ENCODE assay signal across 9 mouse cellular contexts in the genomic region with DNA sequence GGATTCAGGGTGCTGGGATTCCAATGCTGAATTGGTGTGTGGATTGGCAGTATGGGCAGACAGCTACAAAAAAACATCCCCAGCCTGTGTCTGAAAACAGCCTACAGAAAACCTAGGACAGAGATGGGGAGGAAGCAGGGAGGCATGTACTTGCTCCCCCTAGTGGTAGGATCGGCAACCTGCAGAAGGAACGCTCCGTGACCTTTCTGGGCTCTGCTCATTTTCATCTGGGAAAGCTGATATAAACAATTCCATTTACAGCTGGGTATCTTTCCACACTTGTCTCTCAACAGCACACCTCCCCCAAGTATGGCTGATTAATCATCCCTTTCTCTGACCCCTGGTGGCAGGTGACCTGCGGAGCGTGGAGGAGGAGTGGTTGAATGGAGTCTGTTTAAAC. TPM values are rescaled to one million over a fixed set of nuclear protein-coding genes. Genes with fewer than 3 reads are reported as not detected.
DNase-seq lines count a peak whose midpoint lies in the region; ATAC-seq and TF ChIP-seq lines count a peak whose summit lies in the region.
"Had no signal": no experiment of that assay in that cellular context is flagged by ENCODE, and none has a peak within 500 bp of the region (broad histone marks: within the 10 kb centered on the region; RNA-seq: fewer than 3 reads in every experiment).

No protein-coding gene starts in this region.

- H3K4me2 ChIP-seq in limb, embryonic 14.5 days (replicated peaks; ENCODE audit: low read depth, low read length, severe bottlenecking), result no peak overlapping the region
- H3K4me2 ChIP-seq: embryonic facial prominence, embryonic 15.5 days had no signal

- peak; percentile 84 for ATAC-seq in granulocyte monocyte progenitor cell, adult 5-6 weeks (replicated peaks; ENCODE audit: poor library complexity, severe bottlenecking)
- ATAC-seq in limb, embryonic 14.5 days (ENCODE audit: low FRiP score, low read depth), result peak; percentile 66

- TF ChIP-seq CTCF in olfactory bulb, adult 2 months (IDR thresholded peaks at IDR 0.05; ENCODE audit: insufficient read depth, low read depth, low read length), result peak; percentile 70

- no peak overlapping the region for H3K9ac ChIP-seq in limb, embryonic 14.5 days (ENCODE audit: low read depth, low read length, severe bottlenecking)
- H3K9ac ChIP-seq: embryonic facial prominence, embryonic 15.5 days had no signal

- 11% methylated on average over 5 of the region's 5 CpGs for whole genome bisulfite sequencing in limb, embryonic 14.5 days
- WGBS in olfactory bulb, adult 2 months, result 15% methylated on average over 5 of the region's 5 CpGs

- no peak overlapping the region for H3K27ac ChIP-seq in limb, embryonic 14.5 days (replicated peaks; ENCODE audit: low read depth, low read length)
- no peak overlapping the region for H3K27ac ChIP-seq in olfactory bulb, adult 2 months (ENCODE audit: insufficient read depth, low read depth, low read length)
- H3K27ac ChIP-seq: embryonic facial prominence, embryonic 15.5 days had no signal

- no peaks in the 10 kb centered on the region for H3K9me3 ChIP-seq in limb, embryonic 14.5 days (ENCODE audit: control insufficient read depth, low read length)
- H3K9me3 ChIP-seq: embryonic facial prominence, embryonic 15.5 days had no signal

- DNase-seq in 3T3-L1 (ENCODE audit: low read depth, low spot score), result peak; percentile 87
- peak; percentile 72 for DNase-seq in R1 (ENCODE audit: low read depth, low spot score)
- DNase-seq in cerebellum, postnatal 14 days, result peak; percentile 77 to 78
- peak; percentile 89 for DNase-seq in kidney, adult 9 months
- peak; percentile 80 for DNase-seq in limb, embryonic 14.5 days (ENCODE audit: low spot score)
- peak; percentile 82 for DNase-seq in testis, postnatal 10 days (ENCODE audit: low spot score)

- H3K36me3 ChIP-seq in limb, embryonic 14.5 days (ENCODE audit: control insufficient read depth, insufficient read depth, low read length), result no peaks in the 10 kb centered on the region
- H3K36me3 ChIP-seq: embryonic facial prominence, embryonic 15.5 days had no signal

- no peak overlapping the region for H3K4me3 ChIP-seq in limb, embryonic 14.5 days (replicated peaks; ENCODE audit: low read length)
- H3K4me3 ChIP-seq in olfactory bulb, adult 2 months (ENCODE audit: insufficient read depth, low read depth, low read length), result no peak overlapping the region
- H3K4me3 ChIP-seq: embryonic facial prominence, embryonic 15.5 days had no signal

- H3K27me3 ChIP-seq in limb, embryonic 14.5 days (ENCODE audit: control insufficient read depth, insufficient read depth, low read length), result no peaks in the 10 kb centered on the region
- H3K27me3 ChIP-seq: embryonic facial prominence, embryonic 15.5 days had no signal

- no peak for TF ChIP-seq POLR2A in limb, embryonic 14.5 days (IDR thresholded peaks at IDR 0.05; ENCODE audit: borderline replicate concordance, extremely low read depth, insufficient read depth, insufficient read length)
- TF ChIP-seq POLR2A in olfactory bulb, adult 2 months (IDR thresholded peaks at IDR 0.05; ENCODE audit: insufficient read depth, low read depth, low read length), result no peak

- no peaks in the 10 kb centered on the region for H3K4me1 ChIP-seq in limb, embryonic 14.5 days (ENCODE audit: control insufficient read depth, insufficient read depth, low read length)
- no peaks in the 10 kb centered on the region for H3K4me1 ChIP-seq in olfactory bulb, adult 2 months (ENCODE audit: control insufficient read depth, insufficient read depth, low read length)
- H3K4me1 ChIP-seq: embryonic facial prominence, embryonic 15.5 days had no signal

RNA-seq across cellular contexts. Expression of gene Irgm2, which starts 26.2 kb away (rescaled TPM):
- 5.2 and 5.4 TPM in 2 replicates for total RNA-seq in granulocyte monocyte progenitor cell, adult 5-6 weeks (2014; fragmentation: Nextera tagmentation)
- 4.2 and 6.3 TPM in 2 replicates for total RNA-seq in granulocyte monocyte progenitor cell, adult 5-6 weeks (2017)
- 2.2 and 2.3 TPM in 2 replicates for polyA plus RNA-seq in limb, embryonic 14.5 days (2012; rRNA removed)
- 2.3 and 2.9 TPM in 2 replicates for polyA plus RNA-seq in limb, embryonic 14.5 days (2014; fragmentation: Nextera tagmentation; extraction: Ambion mirVana)
- polyA plus RNA-seq in olfactory bulb, adult 2 months (2012; ENCODE audit: insufficient read depth, insufficient read length, low replicate concordance, missing spikeins), result not detected in 2 replicates

RNA-seq across cellular contexts. Expression of gene Igtp, which starts 26.3 kb away (rescaled TPM):
- total RNA-seq in granulocyte monocyte progenitor cell, adult 5-6 weeks (2014; fragmentation: Nextera tagmentation), result 8.5 and 9.6 TPM in 2 replicates
- total RNA-seq in granulocyte monocyte progenitor cell, adult 5-6 weeks (2017), result 8.7 and 11.8 TPM in 2 replicates
- polyA plus RNA-seq in limb, embryonic 14.5 days (2012; rRNA removed), result 3.6 and 4.1 TPM in 2 replicates
- polyA plus RNA-seq in limb, embryonic 14.5 days (2014; fragmentation: Nextera tagmentation; extraction: Ambion mirVana), result 5.1 and 5.2 TPM in 2 replicates
- not detected in 2 replicates for polyA plus RNA-seq in olfactory bulb, adult 2 months (2012; ENCODE audit: insufficient read depth, insufficient read length, low replicate concordance, missing spikeins)

RNA-seq across cellular contexts. Expression of gene 4930438A08Rik, which starts 48.9 kb away (rescaled TPM):
- total RNA-seq in granulocyte monocyte progenitor cell, adult 5-6 weeks (2014; fragmentation: Nextera tagmentation), result 2.2 TPM in 1 of 2 replicates, not detected in the other
- 2.8 and 4.7 TPM in 2 replicates for total RNA-seq in granulocyte monocyte progenitor cell, adult 5-6 weeks (2017)
- 0.06 and 0.09 TPM in 2 replicates for polyA plus RNA-seq in limb, embryonic 14.5 days (2012; rRNA removed)
- 0.47 TPM in 1 of 2 replicates, not detected in the other for polyA plus RNA-seq in limb, embryonic 14.5 days (2014; fragmentation: Nextera tagmentation; extraction: Ambion mirVana)
- polyA plus RNA-seq in olfactory bulb, adult 2 months (2012; ENCODE audit: insufficient read depth, insufficient read length, low replicate concordance, missing spikeins), result not detected in 2 replicates

RNA-seq across cellular contexts. Expression of gene Mrpl22, which starts 54.2 kb away (rescaled TPM):
- total RNA-seq in granulocyte monocyte progenitor cell, adult 5-6 weeks (2014; fragmentation: Nextera tagmentation), result 77.4 and 92.5 TPM in 2 replicates
- 58.4 and 65.0 TPM in 2 replicates for total RNA-seq in granulocyte monocyte progenitor cell, adult 5-6 weeks (2017)
- polyA plus RNA-seq in limb, embryonic 14.5 days (2012; rRNA removed), result 68.2 and 84.4 TPM in 2 replicates
- 120 and 123 TPM in 2 replicates for polyA plus RNA-seq in limb, embryonic 14.5 days (2014; fragmentation: Nextera tagmentation; extraction: Ambion mirVana)
- polyA plus RNA-seq in olfactory bulb, adult 2 months (2012; ENCODE audit: insufficient read depth, insufficient read length, low replicate concordance, missing spikeins), result not detected in 2 replicates

RNA-seq across cellular contexts. Expression of gene Gemin5, which starts 57.3 kb away (rescaled TPM):
- 23.7 and 26.5 TPM in 2 replicates for total RNA-seq in granulocyte monocyte progenitor cell, adult 5-6 weeks (2014; fragmentation: Nextera tagmentation)
- total RNA-seq in granulocyte monocyte progenitor cell, adult 5-6 weeks (2017), result 29.6 and 31.4 TPM in 2 replicates
- polyA plus RNA-seq in limb, embryonic 14.5 days (2012; rRNA removed), result 14.8 and 15.4 TPM in 2 replicates
- 16.8 and 22.4 TPM in 2 replicates for polyA plus RNA-seq in limb, embryonic 14.5 days (2014; fragmentation: Nextera tagmentation; extraction: Ambion mirVana)
- polyA plus RNA-seq in olfactory bulb, adult 2 months (2012; ENCODE audit: insufficient read depth, insufficient read length, low replicate concordance, missing spikeins), result not detected in 2 replicates
